Mouse (Mus musculus): Measurements from ENCODE around the gene Stk11ip. TPM values are rescaled to one million over a fixed set of nuclear protein-coding genes. Genes with fewer than 3 reads are reported as not detected.

Gene Stk11ip
- 26.9 and 30.5 TPM in 2 replicates for polyA plus RNA-seq (2016; fragmentation: Nextera tagmentation; extraction: Ambion mirVana)

GRCm38 (mm10) chr1:75521321-75522031 lies at the start of gene Stk11ip:
Gene Stk11ip (plus strand): TSS chr1:75521529.
- Histone ChIP-seq H3K36me3 (peaks cover 12% of the 10 kb centered on the region; the same call in 1 of the 2 replicates), H3K4me3 (peak within 1 kb of the TSS; percentile 61), H3K27me3 (no peaks in the 10 kb centered on the region), H3K4me2 (replicated peaks) (peak within 1 kb of the TSS; percentile 67), H3K27ac (replicated peaks) (peak within 1 kb of the TSS; percentile 90), H3K4me1 (peaks cover 11% of the 10 kb centered on the region), H3K9ac (replicated peaks) (peak within 1 kb of the TSS; percentile 45), H3K9me3 (no peaks in the 10 kb centered on the region)
- WGBS: under 1% methylated on average over 46 of the region's 46 CpGs
- peak; percentile 98 for ATAC-seq (ENCODE audit: low FRiP score, low read depth)

GRCm38 (mm10) chr1:75476441-75476840 lies 44.9 kb upstream of the Stk11ip start:
- H3K4me3 ChIP-seq: no peak overlapping the region
- peak overlapping the region; percentile 56; the same call in 1 of the 2 replicates for H3K27ac ChIP-seq (replicated peaks)
- peaks cover 32% of the 10 kb centered on the region for H3K4me1 ChIP-seq
- H3K4me2 ChIP-seq (replicated peaks): 0 out of 2 replicates have a peak overlapping the region, but pooled peaks have one; percentile 4
- 92% methylated on average over 11 of the region's 11 CpGs for WGBS
- no peak for ATAC-seq (ENCODE audit: low FRiP score, low read depth)
- no peak overlapping the region for H3K9ac ChIP-seq (replicated peaks)
- H3K36me3 ChIP-seq: peaks cover 51% of the 10 kb centered on the region
- no peaks in the 10 kb centered on the region for H3K9me3 ChIP-seq
- H3K27me3 ChIP-seq: peaks cover 16% of the 10 kb centered on the region

GRCm38 (mm10) chr1:75477264-75477965 lies 43.9 kb upstream of the Stk11ip start:
- H3K9me3 ChIP-seq: no peaks in the 10 kb centered on the region
- peak overlapping the region; percentile 82 for H3K4me3 ChIP-seq
- H3K27ac ChIP-seq (replicated peaks): 0 out of 2 replicates have a peak overlapping the region, but pooled peaks have one; percentile 8
- no peak for ATAC-seq (ENCODE audit: low FRiP score, low read depth)
- WGBS: 13% methylated on average over 35 of the region's 35 CpGs
- peaks cover 25% of the 10 kb centered on the region for H3K27me3 ChIP-seq
- H3K9ac ChIP-seq (replicated peaks): 0 out of 2 replicates have a peak overlapping the region, but pooled peaks have one; percentile 21
- H3K4me2 ChIP-seq (replicated peaks): peak overlapping the region; percentile 90
- peaks cover 33% of the 10 kb centered on the region for H3K4me1 ChIP-seq
- H3K36me3 ChIP-seq: peaks cover 44% of the 10 kb centered on the region

DNA sequence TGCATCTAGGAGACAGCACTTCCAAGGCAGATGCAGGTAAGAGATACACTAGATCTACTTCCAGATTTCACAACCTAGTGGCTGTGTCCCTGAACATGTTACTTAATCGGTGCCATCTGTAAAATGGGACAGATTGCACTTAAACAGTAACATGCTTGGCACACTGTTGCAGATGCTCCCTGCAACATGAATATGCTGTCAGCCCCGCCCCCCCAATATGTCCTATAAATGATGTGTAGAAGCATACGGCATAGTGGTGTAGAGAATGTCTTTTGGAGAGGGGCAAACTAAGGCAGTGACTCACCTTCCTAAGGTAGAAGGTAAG lies 43.4 kb upstream of the Stk11ip start:
- 63% methylated on average over 3 of the region's 3 CpGs for WGBS
- Histone ChIP-seq H3K9ac (replicated peaks) (peak overlapping the region; percentile 20; the same call in 1 of the 2 replicates), H3K9me3 (no peaks in the 10 kb centered on the region), H3K4me1 (peaks cover 38% of the 10 kb centered on the region), H3K36me3 (peaks cover 44% of the 10 kb centered on the region), H3K27me3 (peaks cover 31% of the 10 kb centered on the region), H3K4me2 (replicated peaks) (peak overlapping the region; percentile 90), H3K4me3 (peak overlapping the region; percentile 82), H3K27ac (replicated peaks) (no peak overlapping the region)
- ATAC-seq (ENCODE audit: low FRiP score, low read depth): no peak

DNA sequence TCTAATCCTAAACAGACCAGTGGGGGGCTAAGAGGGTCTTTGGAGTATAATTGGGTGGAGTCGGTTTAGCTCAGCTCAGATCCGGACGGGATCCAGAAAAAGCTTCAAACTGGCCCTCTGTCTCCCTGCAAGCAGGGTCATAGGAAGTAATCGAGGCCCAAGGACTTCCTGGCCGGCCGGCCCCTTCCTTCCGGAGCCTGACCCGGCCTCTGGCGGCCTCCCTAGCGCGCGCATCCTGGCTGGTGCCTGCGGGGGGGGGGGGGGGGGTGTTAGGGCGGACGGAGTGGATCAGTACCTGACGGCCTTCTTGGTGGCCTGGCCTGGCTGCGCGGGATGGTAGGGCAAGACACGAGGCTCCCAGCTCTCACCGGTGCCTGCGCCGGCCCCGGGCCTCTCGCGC lies 42.8 kb upstream of the Stk11ip start:
- Histone ChIP-seq H3K27me3 (peaks cover 36% of the 10 kb centered on the region), H3K36me3 (peaks cover 44% of the 10 kb centered on the region), H3K4me2 (replicated peaks) (peak overlapping the region; percentile 90), H3K4me1 (peaks cover 38% of the 10 kb centered on the region), H3K9ac (replicated peaks) (peak overlapping the region; percentile 86), H3K9me3 (no peaks in the 10 kb centered on the region), H3K27ac (replicated peaks) (peak overlapping the region; percentile 78), H3K4me3 (peak overlapping the region; percentile 82)
- ATAC-seq (ENCODE audit: low FRiP score, low read depth): no peak; the same call in 1 of the 2 replicates
- WGBS: under 1% methylated on average over 25 of the region's 25 CpGs

DNA sequence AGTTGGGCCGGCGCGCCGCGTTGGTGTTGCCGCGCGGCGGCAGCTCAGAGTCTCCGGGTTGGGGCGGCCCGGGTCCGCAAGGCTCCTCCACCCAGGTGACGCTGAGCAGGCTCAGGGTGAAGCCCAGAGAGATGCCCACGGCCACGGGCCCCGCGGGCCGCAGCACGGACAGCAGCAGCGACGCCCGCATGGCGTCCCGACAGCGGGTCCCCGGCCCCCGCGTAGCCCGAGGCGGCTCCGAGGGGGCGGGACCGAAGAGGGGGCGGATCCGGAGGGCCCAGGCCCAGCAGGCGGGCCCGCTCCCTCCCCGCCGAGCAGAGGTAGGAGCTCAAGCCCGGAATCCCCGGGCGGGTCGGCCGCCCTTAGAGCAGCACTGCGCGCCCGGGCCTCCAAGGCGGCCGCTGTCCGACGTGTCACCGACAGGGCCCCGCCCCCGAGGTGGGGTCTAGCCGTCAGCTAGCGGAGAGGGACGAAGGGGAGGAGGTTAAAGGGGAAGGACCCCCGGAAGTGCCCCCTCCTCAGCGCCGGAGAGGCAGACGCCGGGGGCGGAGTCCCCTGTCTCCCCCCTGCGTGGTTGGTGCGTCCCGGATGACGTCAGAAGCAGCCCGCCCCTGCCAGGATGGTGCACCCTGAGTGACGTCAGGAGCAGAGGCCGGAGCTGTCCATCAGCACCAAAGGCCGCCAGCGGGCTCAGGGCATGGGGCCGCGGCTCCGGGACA lies 42.3 kb upstream of the Stk11ip start, which contains the start of the genes Chpf and Tmem198:
TSS of gene Chpf (minus strand) at position 392 of the 719 bp plus-strand sequence.
TSS of gene Tmem198 (plus strand) at position 617 of the 719 bp plus-strand sequence.
- ATAC-seq (ENCODE audit: low FRiP score, low read depth): peak; percentile 93
- H3K4me1 ChIP-seq: peaks cover 38% of the 10 kb centered on the region
- peak within 1 kb of the TSS; percentile 78 for H3K27ac ChIP-seq (replicated peaks)
- peak within 1 kb of the TSS; percentile 86 for H3K9ac ChIP-seq (replicated peaks)
- H3K4me2 ChIP-seq (replicated peaks): peak within 1 kb of the TSS; percentile 90
- peaks cover 42% of the 10 kb centered on the region for H3K27me3 ChIP-seq
- H3K9me3 ChIP-seq: no peaks in the 10 kb centered on the region
- WGBS: under 1% methylated on average over 62 of the region's 76 CpGs
- H3K36me3 ChIP-seq: peaks cover 40% of the 10 kb centered on the region
- H3K4me3 ChIP-seq: peak within 1 kb of the TSS; percentile 82

DNA sequence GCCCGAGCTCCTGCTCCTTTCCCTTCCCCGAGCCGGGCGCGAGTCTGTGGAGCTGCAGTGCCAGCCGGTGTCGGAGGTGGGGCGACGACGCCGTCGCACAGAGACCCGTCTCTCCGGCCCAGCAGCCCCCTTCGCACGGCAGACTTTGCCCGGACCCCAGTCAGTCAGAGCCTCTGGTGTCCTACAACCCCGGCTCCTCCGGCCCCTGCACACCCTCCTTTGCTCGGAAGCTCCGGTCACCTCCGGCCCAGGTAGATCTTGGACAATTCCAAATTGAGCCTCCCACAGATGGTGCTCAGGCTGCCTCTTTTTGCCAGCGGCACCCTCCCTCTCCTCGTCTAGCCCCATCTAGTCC lies 41.7 kb upstream of the Stk11ip start:
- ATAC-seq (ENCODE audit: low FRiP score, low read depth): no peak; the same call in none of the 2 replicates
- peak overlapping the region; percentile 70 for H3K9ac ChIP-seq (replicated peaks)
- peak overlapping the region; percentile 90 for H3K4me2 ChIP-seq (replicated peaks)
- 1% methylated on average over 24 of the region's 24 CpGs for WGBS
- peaks cover 40% of the 10 kb centered on the region for H3K36me3 ChIP-seq
- no peaks in the 10 kb centered on the region for H3K9me3 ChIP-seq
- peaks cover 47% of the 10 kb centered on the region for H3K27me3 ChIP-seq
- peak overlapping the region; percentile 78 for H3K27ac ChIP-seq (replicated peaks)
- peak overlapping the region; percentile 82 for H3K4me3 ChIP-seq
- peaks cover 38% of the 10 kb centered on the region for H3K4me1 ChIP-seq

DNA sequence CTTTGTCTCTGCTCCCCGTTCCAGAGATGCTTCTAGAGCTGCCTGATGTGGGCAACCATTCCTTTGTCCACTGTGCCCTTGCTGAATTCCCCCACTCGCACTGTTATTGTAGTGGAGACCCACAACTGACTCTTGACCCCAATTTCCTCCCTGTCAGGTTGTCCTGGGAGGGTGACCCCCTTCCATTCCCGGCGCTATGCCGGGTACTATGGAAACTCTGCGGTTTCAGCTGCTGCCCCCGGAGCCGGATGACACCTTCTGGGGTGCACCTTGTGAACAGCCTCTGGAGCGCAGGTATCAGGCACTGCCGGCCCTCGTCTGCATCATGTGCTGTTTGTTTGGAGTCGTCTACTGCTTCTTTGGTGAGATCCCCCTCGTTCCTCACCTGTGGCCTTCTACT lies 41.3 kb upstream of the Stk11ip start:
- H3K4me1 ChIP-seq: peaks cover 38% of the 10 kb centered on the region
- H3K4me2 ChIP-seq (replicated peaks): peak overlapping the region; percentile 90
- H3K36me3 ChIP-seq: peaks cover 40% of the 10 kb centered on the region
- no peaks in the 10 kb centered on the region for H3K9me3 ChIP-seq
- peaks cover 52% of the 10 kb centered on the region for H3K27me3 ChIP-seq
- H3K27ac ChIP-seq (replicated peaks): peak overlapping the region; percentile 78
- H3K4me3 ChIP-seq: peak overlapping the region; percentile 82
- 17% methylated on average over 13 of the region's 13 CpGs for WGBS
- H3K9ac ChIP-seq (replicated peaks): peak overlapping the region; percentile 70
- no peak for ATAC-seq (ENCODE audit: low FRiP score, low read depth)

- ATAC-seq (ENCODE audit: low FRiP score, low read depth): no peak
- Histone ChIP-seq H3K27ac (replicated peaks) (no peak overlapping the region), H3K4me3 (peak overlapping the region; percentile 82), H3K36me3 (peaks cover 40% of the 10 kb centered on the region), H3K9me3 (no peaks in the 10 kb centered on the region), H3K4me2 (replicated peaks) (peak overlapping the region; percentile 90), H3K27me3 (peaks cover 59% of the 10 kb centered on the region), H3K4me1 (peaks cover 38% of the 10 kb centered on the region), H3K9ac (replicated peaks) (no peak overlapping the region; the same call in 1 of the 2 replicates)
- 86% methylated on average over 7 of the region's 7 CpGs for WGBS
Observed at GRCm38 (mm10) chr1:75480735-75481134, 40.6 kb upstream of the Stk11ip start.

DNA sequence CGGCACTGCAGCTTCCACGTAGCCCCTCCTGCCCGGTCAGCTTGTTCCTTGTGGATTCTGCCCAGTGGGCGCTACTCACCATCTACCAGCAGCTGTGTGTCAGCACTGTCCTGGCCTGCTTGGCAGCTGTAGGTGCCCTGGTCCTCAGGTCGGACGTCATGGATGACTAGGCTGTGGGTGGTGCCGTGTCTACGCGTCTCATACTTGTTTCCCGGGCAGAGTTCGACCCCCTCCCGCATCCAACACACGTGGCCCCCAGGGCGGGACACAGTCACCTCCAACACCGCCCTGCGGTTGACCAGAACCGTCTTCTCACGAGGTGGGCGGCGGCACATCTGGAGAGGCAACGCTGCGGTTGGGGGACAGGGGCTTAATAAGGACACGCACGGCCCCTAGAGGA lies 34.8 kb upstream of the Stk11ip start:
- no peaks in the 10 kb centered on the region for H3K9me3 ChIP-seq
- no peak overlapping the region for H3K9ac ChIP-seq (replicated peaks)
- peak overlapping the region; percentile 88 for H3K4me2 ChIP-seq (replicated peaks)
- ATAC-seq (ENCODE audit: low FRiP score, low read depth): no peak; the same call in 1 of the 2 replicates
- no peak overlapping the region for H3K27ac ChIP-seq (replicated peaks)
- peaks cover 43% of the 10 kb centered on the region for H3K36me3 ChIP-seq
- peak overlapping the region; percentile 53 for H3K4me3 ChIP-seq
- peaks cover 25% of the 10 kb centered on the region for H3K4me1 ChIP-seq
- WGBS: 6% methylated on average over 24 of the region's 24 CpGs
- peaks cover 94% of the 10 kb centered on the region for H3K27me3 ChIP-seq

DNA sequence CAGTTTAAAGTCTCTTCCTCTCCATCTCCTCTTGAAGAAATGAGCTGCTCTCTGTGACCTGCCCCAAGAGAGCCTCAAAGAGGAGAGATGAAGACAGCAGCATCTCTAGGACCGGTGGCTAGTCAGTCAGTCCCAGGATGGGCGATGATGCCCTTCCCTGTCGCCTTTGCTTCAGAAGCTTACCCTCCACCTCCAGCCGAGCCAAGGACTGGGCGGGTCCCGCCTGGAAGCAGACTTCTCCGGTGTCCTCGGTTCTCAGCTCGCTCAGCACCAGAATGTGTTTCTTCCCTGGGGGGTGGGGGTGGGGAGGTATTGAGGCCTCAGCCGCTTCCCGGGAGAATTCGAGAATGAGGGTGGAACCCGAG lies 34.3 kb upstream of the Stk11ip start:
- Histone ChIP-seq H3K27me3 (peaks cover 94% of the 10 kb centered on the region), H3K9ac (replicated peaks) (peak overlapping the region; percentile 50; the same call in 1 of the 2 replicates), H3K36me3 (peaks cover 44% of the 10 kb centered on the region), H3K9me3 (no peaks in the 10 kb centered on the region), H3K4me1 (peaks cover 25% of the 10 kb centered on the region), H3K4me3 (peak overlapping the region; percentile 53), H3K27ac (replicated peaks) (no peak overlapping the region), H3K4me2 (replicated peaks) (peak overlapping the region; percentile 88)
- WGBS: 3% methylated on average over 13 of the region's 13 CpGs
- peak; percentile 3; the same call in 1 of the 2 replicates for ATAC-seq (ENCODE audit: low FRiP score, low read depth)

Data from midbrain, embryonic 12.5 days (tissue).